Mouse (Mus musculus) CH12.LX (cell line): ENCODE measurements at regions not wholly inside any gene's neighbourhood (a gene's known extent, or its start where the extent isn't known, plus 50 kb on each side); places are given as distances from the start of the nearest gene placed in this dataset.

ENCODE experiments used
- DNase-seq: peaks from one replicate; pipeline ENCODE4 v3.0.0-alpha.2; 2013; ENCODE audit errors: extremely low read depth
- H3K27ac ChIP-seq: 2 replicates; pipeline ENCODE4 v1.5.1; 2012; ENCODE audit warnings: low read depth, mild to moderate bottlenecking, control low read depth, moderate library complexity; ENCODE audit not compliant: insufficient read depth
- H3K27me3 ChIP-seq: replicated peaks from 2 replicates; pipeline ENCODE3; 2012; ENCODE audit warnings: inconsistent platforms
- H3K36me3 ChIP-seq, 2 experiments: replicated peaks in 1 of 2; 2 replicates each; pipeline versions ENCODE3 to v1.6.1; 2012; ENCODE audit warnings: inconsistent platforms in 1 of 2, low read length in 1 of 2, mild to moderate bottlenecking in 1 of 2, mixed read lengths in 1 of 2, moderate library complexity in 1 of 2; ENCODE audit not compliant: control insufficient read depth in 1 of 2, insufficient read depth in 1 of 2
- H3K4me1 ChIP-seq, 2 experiments: 2 replicates each; pipeline ENCODE4 v1.6.1; 2012; ENCODE audit warnings: inconsistent platforms in 1 of 2, moderate library complexity in 1 of 2; ENCODE audit not compliant: insufficient read depth in 2 of 2, control insufficient read depth in 1 of 2
- H3K4me2 ChIP-seq: 2 replicates; pipeline ENCODE4 v1.6.1; 2012; ENCODE audit warnings: low read depth, mild to moderate bottlenecking, control low read depth; ENCODE audit not compliant: poor library complexity, insufficient read depth, severe bottlenecking
- H3K4me3 ChIP-seq, 3 experiments: fragments of 150-350 bp in 1 of 3; sonication (generic) in 1 of 3; replicated peaks in 1 of 3; 2 replicates each; pipeline versions ENCODE3 to v1.5.1; 2011 to 2012; ENCODE audit warnings: low read depth in 2 of 3, low read length in 2 of 3, mild to moderate bottlenecking in 2 of 3, moderate library complexity in 2 of 3, control low read depth in 1 of 3, improper control_type of control experiment in 1 of 3, inconsistent platforms in 1 of 3, mixed read lengths in 1 of 3; ENCODE audit not compliant: poor library complexity in 1 of 3
- H3K79me2 ChIP-seq: replicated peaks from 2 replicates; pipeline ENCODE4 v1.6.1; 2012; ENCODE audit warnings: mild to moderate bottlenecking, moderate library complexity; ENCODE audit not compliant: control insufficient read depth, poor library complexity, insufficient read depth, severe bottlenecking; ENCODE audit errors: extremely low read depth
- H3K9ac ChIP-seq: 2 replicates; pipeline ENCODE4 v1.6.1; 2012; ENCODE audit warnings: low read depth, mild to moderate bottlenecking, control low read depth, moderate library complexity; ENCODE audit not compliant: insufficient read depth
- H3K9me3 ChIP-seq: replicated peaks from 2 replicates; pipeline ENCODE3; 2012; ENCODE audit warnings: low read length, inconsistent platforms, mixed read lengths
- BHLHE40 ChIP-seq: IDR thresholded peaks from 2 replicates; pipeline ENCODE4 v1.6.1; 2011; ENCODE audit warnings: mild to moderate bottlenecking, low read depth, low read length, improper control_type of control experiment
- CHD1 ChIP-seq: IDR thresholded peaks from 2 replicates; pipeline ENCODE4 v1.6.1; 2012; ENCODE audit warnings: low read depth, low read length, improper control_type of control experiment, inconsistent platforms
- CHD2 ChIP-seq: IDR thresholded peaks from 2 replicates; pipeline ENCODE4 v1.6.1; 2011; ENCODE audit warnings: low read length, improper control_type of control experiment
- CTCF ChIP-seq, 2 experiments: IDR thresholded peaks in 1 of 2; conservative IDR thresholded peaks in 1 of 2; 2 replicates each; pipeline ENCODE4 v1.5.1; 2011 to 2012; ENCODE audit warnings: low read depth in 2 of 2, low read length in 2 of 2, improper control_type of control experiment in 1 of 2, inconsistent platforms in 1 of 2, mild to moderate bottlenecking in 1 of 2, moderate library complexity in 1 of 2
- EP300 ChIP-seq: IDR thresholded peaks from 2 replicates; pipeline ENCODE4 v1.6.1; 2011; ENCODE audit warnings: low read length, improper control_type of control experiment
- IRF4 ChIP-seq: IDR thresholded peaks from 2 replicates; pipeline ENCODE4 v1.6.1; 2014; ENCODE audit warnings: low read depth, mild to moderate bottlenecking, inconsistent platforms, low read length, improper control_type of control experiment
- JUND ChIP-seq: conservative IDR thresholded peaks from 2 replicates; pipeline ENCODE4 v1.6.1; 2011; ENCODE audit warnings: low read depth, low read length, improper control_type of control experiment
- MAZ ChIP-seq: IDR thresholded peaks from 2 replicates; pipeline ENCODE4 v1.6.1; 2012; ENCODE audit warnings: low read depth, mild to moderate bottlenecking, inconsistent platforms, low read length, improper control_type of control experiment, moderate library complexity
- NELFE ChIP-seq: IDR thresholded peaks from 2 replicates; pipeline ENCODE4 v1.6.1; 2011; ENCODE audit warnings: low read depth, low read length, improper control_type of control experiment
- NRF1 ChIP-seq: IDR thresholded peaks from 2 replicates; pipeline ENCODE4 v1.6.1; 2014; ENCODE audit warnings: low read depth, mild to moderate bottlenecking, inconsistent platforms, low read length, improper control_type of control experiment, moderate library complexity
- POLR2A ChIP-seq: IDR thresholded peaks from 2 replicates; pipeline ENCODE4 v1.6.1; 2011; ENCODE audit warnings: low read depth, mild to moderate bottlenecking, improper control_type of control experiment, low read length
- POLR2AphosphoS2 ChIP-seq: IDR thresholded peaks from 2 replicates; pipeline ENCODE4 v1.6.1; 2011; ENCODE audit warnings: low read depth, low read length, improper control_type of control experiment
- SIN3A ChIP-seq: IDR thresholded peaks from 2 replicates; pipeline ENCODE4 v1.6.1; 2012; ENCODE audit warnings: low read length, improper control_type of control experiment, inconsistent platforms
- SMC3 ChIP-seq: IDR thresholded peaks from 2 replicates; pipeline ENCODE4 v1.6.1; 2011; ENCODE audit warnings: low read depth, low read length, improper control_type of control experiment
- TBP ChIP-seq: conservative IDR thresholded peaks from 2 replicates; pipeline ENCODE4 v1.6.1; 2011; ENCODE audit warnings: low read depth, low read length, improper control_type of control experiment
- TCF12 ChIP-seq: IDR thresholded peaks from 2 replicates; pipeline ENCODE4 v1.6.1; 2014; ENCODE audit warnings: low read depth, mild to moderate bottlenecking, inconsistent platforms, low read length, improper control_type of control experiment
- UBTF ChIP-seq: IDR thresholded peaks from 2 replicates; pipeline ENCODE4 v1.6.1; 2012; ENCODE audit warnings: low read depth, mild to moderate bottlenecking, inconsistent platforms, low read length, improper control_type of control experiment, moderate library complexity
- USF1 ChIP-seq: IDR thresholded peaks from 2 replicates; pipeline ENCODE4 v1.6.1; 2014; ENCODE audit warnings: low read depth, mild to moderate bottlenecking, inconsistent platforms, low read length, improper control_type of control experiment
- USF2 ChIP-seq: conservative IDR thresholded peaks from 2 replicates; pipeline ENCODE4 v1.6.1; 2011; ENCODE audit warnings: low read depth, low read length, improper control_type of control experiment
- ZC3H11A ChIP-seq: IDR thresholded peaks from 2 replicates; pipeline ENCODE4 v1.6.1; 2012; ENCODE audit warnings: low read depth, mild to moderate bottlenecking, inconsistent platforms, low read length, improper control_type of control experiment
- dilution Hi-C: fragments of 300-500 bp; cut with MboI; formaldehyde crosslinking; loops from 2 replicates; pipeline ENCODE4 v1.14.3; 2020; ENCODE audit warnings: low sequenced_read_pairs; ENCODE audit not compliant: extremely low pct_unique_long_range_greater_than_20kb, extremely low pct_ligation_motif_present
- in situ Hi-C: fragments of 300-500 bp; cut with MboI; formaldehyde crosslinking; loops from 3 replicates; pipeline ENCODE4 v1.14.3; 2019; ENCODE audit warnings: low sequenced_read_pairs, low pct_ligation_motif_present, low pct_unique_long_range_greater_than_20kb, mixed read lengths

GRCm38 (mm10) chr12:71482619-71483018 is 172.9 kb downstream of the Dact1 start:
- TF ChIP-seq JUND (no peak), TBP (no peak), EP300 (no peak), CHD2 (no peak), TCF12 (no peak), CHD1 (no peak), POLR2A (no peak)
- Histone ChIP-seq H3K36me3 (no peaks in the 10 kb centered on the region), H3K4me2 (no peak overlapping the region), H3K9ac (no peak overlapping the region), H3K9me3 (no peaks in the 10 kb centered on the region), H3K27me3 (no peaks in the 10 kb centered on the region), H3K4me3 (no peak overlapping the region), H3K4me1 (0 out of 4 replicates have a peak, but pooled peaks cover 0 to under 1% of the 10 kb centered on the region in 2 experiments), H3K27ac (no peak overlapping the region), H3K79me2 (no peaks in the 10 kb centered on the region)
- dilution Hi-C loops: no loop called here
- in situ Hi-C loops: no loop called here
- no peak for DNase-seq

DNA sequence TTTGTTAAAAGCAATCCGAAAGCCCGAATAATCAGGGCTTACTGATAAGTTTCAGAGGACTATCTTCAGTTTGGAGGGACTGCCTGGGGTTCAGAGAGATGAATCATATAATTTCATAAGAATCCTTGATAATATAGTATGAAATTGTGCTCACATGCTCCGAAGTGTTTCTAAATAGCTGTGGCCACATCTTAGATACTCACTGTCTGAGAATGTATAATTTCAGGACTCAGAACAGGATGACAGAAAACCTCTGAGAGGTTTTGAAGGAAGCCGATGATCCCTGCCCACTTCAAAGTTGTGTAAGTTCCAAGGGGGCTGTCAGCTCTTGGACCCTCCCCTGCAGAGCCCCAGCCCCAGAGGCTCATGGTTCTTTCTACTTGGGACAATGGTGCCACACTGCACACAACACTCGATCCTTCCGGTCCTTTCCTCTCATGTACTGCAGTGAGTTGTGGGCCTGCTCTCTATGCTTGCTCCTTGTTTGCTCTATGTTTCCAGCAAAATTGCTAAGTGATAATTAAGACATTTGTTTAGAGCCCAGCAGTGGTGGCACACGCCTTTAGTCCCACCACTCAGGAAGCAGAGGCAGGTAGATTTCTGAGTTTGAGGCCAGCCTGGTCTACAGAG is 174.0 kb downstream of the Dact1 start:
- no peaks in the 10 kb centered on the region for H3K36me3 ChIP-seq
- no peak overlapping the region for H3K4me3 ChIP-seq
- peaks cover 0 to 4% of the 10 kb centered on the region in 2 experiments; a peak in 1 of 4 replicates for H3K4me1 ChIP-seq
- H3K9ac ChIP-seq: no peak overlapping the region
- no peak for TF ChIP-seq CTCF (conservative IDR thresholded peaks at IDR 0.05 in 1 of 2, IDR thresholded peaks at IDR 0.05 in 1 of 2; ENCODE audit: low read depth in 2 of 2, low read length in 2 of 2)
- TF ChIP-seq NRF1: no peak
- TF ChIP-seq JUND: no peak
- no peak for TF ChIP-seq SIN3A
- no peak for TF ChIP-seq MAZ
- no peak for TF ChIP-seq IRF4
- H3K27me3 ChIP-seq: no peaks in the 10 kb centered on the region
- H3K9me3 ChIP-seq: no peaks in the 10 kb centered on the region
- DNase-seq: no peak
- no peaks in the 10 kb centered on the region for H3K79me2 ChIP-seq
- dilution Hi-C loops: no loop called here
- no peak overlapping the region for H3K27ac ChIP-seq
- no peak overlapping the region for H3K4me2 ChIP-seq
- in situ Hi-C loops: no loop called here

- dilution Hi-C loops: no loop called here
- H3K9me3 ChIP-seq: no peaks in the 10 kb centered on the region
- H3K4me1 ChIP-seq: peaks cover 0 to 4% of the 10 kb centered on the region in 2 experiments; a peak in 1 of 4 replicates
- H3K27me3 ChIP-seq: no peaks in the 10 kb centered on the region
- no peak overlapping the region for H3K4me2 ChIP-seq
- no peaks in the 10 kb centered on the region for H3K36me3 ChIP-seq
- TF ChIP-seq CTCF (conservative IDR thresholded peaks at IDR 0.05 in 1 of 2, IDR thresholded peaks at IDR 0.05 in 1 of 2; ENCODE audit: low read depth in 2 of 2, low read length in 2 of 2) (no peak), USF1 (no peak), BHLHE40 (no peak), NRF1 (no peak), ZC3H11A (no peak), USF2 (no peak), NELFE (no peak), POLR2AphosphoS2 (no peak), UBTF (no peak), SMC3 (no peak)
- H3K79me2 ChIP-seq: no peaks in the 10 kb centered on the region
- no peak overlapping the region for H3K27ac ChIP-seq
- no peak overlapping the region for H3K9ac ChIP-seq
- in situ Hi-C loops: no loop called here
- DNase-seq: no peak
- H3K4me3 ChIP-seq: no peak overlapping the region
Measured at GRCm38 (mm10) chr12:71484286-71484685, 174.6 kb downstream of the Dact1 start.
